ENCODE assay signal across 8 mouse cellular contexts in genomic region chr7:59229183-59229911, GRCm38 (mm10). TPM values are rescaled to one million over a fixed set of nuclear protein-coding genes. Genes with fewer than 3 reads are reported as not detected.
DNase-seq lines count a peak whose midpoint lies in the region; ATAC-seq and TF ChIP-seq lines count a peak whose summit lies in the region.

No protein-coding gene starts in this region.

- no peaks in the 10 kb centered on the region for H3K9me3 ChIP-seq in hindbrain, embryonic 16.5 days (ENCODE audit: control insufficient read depth, low read length)

- H3K4me1 ChIP-seq in kidney, adult 2 months (ENCODE audit: control insufficient read depth, insufficient read depth, low read length), result no peaks in the 10 kb centered on the region; the same call in 1 of the 2 replicates
- H3K4me1 ChIP-seq in hindbrain, embryonic 16.5 days (ENCODE audit: control insufficient read depth, insufficient read depth, low read depth, low read length), result peaks cover 5% of the 10 kb centered on the region; the same call in 1 of the 2 replicates

- peak; percentile 46 for DNase-seq in kidney, adult 2 months
- DNase-seq in kidney, postnatal 4 days, result no peak
- DNase-seq in cerebellum, postnatal 14 days, result peak; percentile 78 to 79
- DNase-seq in frontal cortex, postnatal 36 days (ENCODE audit: low spot score in 2 of 2), result peak; percentile 66 to 70
- DNase-seq in left cerebral cortex, postnatal 4 days, result peak; percentile 63
- DNase-seq in mesoderm, embryonic 11.5 days (ENCODE audit: low read depth, low spot score), result peak; percentile 37
- peak; percentile 65 to 68 for DNase-seq in spleen, postnatal 10 days (ENCODE audit: low spot score in 2 of 2)

- H3K4me2 ChIP-seq in hindbrain, embryonic 16.5 days (ENCODE audit: low read length), result peak overlapping the region; percentile 70

- no peaks in the 10 kb centered on the region for H3K27me3 ChIP-seq in kidney, adult 2 months (replicated peaks; ENCODE audit: control insufficient read depth, insufficient read depth, low read length)
- H3K27me3 ChIP-seq in hindbrain, embryonic 16.5 days (replicated peaks; ENCODE audit: control insufficient read depth, insufficient read depth, low read length), result no peaks in the 10 kb centered on the region

- peak overlapping the region; percentile 88 for H3K4me3 ChIP-seq in kidney, adult 2 months (ENCODE audit: insufficient read depth, low read depth, low read length)
- H3K4me3 ChIP-seq in hindbrain, embryonic 16.5 days (ENCODE audit: low read length), result peak overlapping the region; percentile 97

- peak; percentile 63 for ATAC-seq in hindbrain, embryonic 16.5 days

- no peak for TF ChIP-seq POLR2A in kidney, adult 2 months (IDR thresholded peaks at IDR 0.05; ENCODE audit: low read depth, low read length)

- no peak for TF ChIP-seq CTCF in kidney, adult 2 months (conservative IDR thresholded peaks at IDR 0.05; ENCODE audit: insufficient read depth, insufficient read length, low read depth, low read length)

- H3K36me3 ChIP-seq in kidney, adult 2 months (ENCODE audit: control insufficient read depth, insufficient read depth, low read length), result no peaks in the 10 kb centered on the region
- H3K36me3 ChIP-seq in hindbrain, embryonic 16.5 days (ENCODE audit: control insufficient read depth, insufficient read depth, low read length), result no peaks in the 10 kb centered on the region

- H3K9ac ChIP-seq in hindbrain, embryonic 16.5 days (ENCODE audit: low read depth, low read length), result peak overlapping the region; percentile 99

- H3K27ac ChIP-seq in kidney, adult 2 months (ENCODE audit: insufficient read depth, low read depth, low read length), result peak overlapping the region; percentile 94
- peak overlapping the region; percentile 99 for H3K27ac ChIP-seq in hindbrain, embryonic 16.5 days (ENCODE audit: low read depth, low read length)

- 2% methylated on average over 52 of the region's 52 CpGs for WGBS in kidney, adult 2 months
- WGBS in hindbrain, embryonic 16.5 days, result under 1% methylated on average over 52 of the region's 52 CpGs

- intact Hi-C loops in left cerebral cortex, postnatal 4 days (cut with DNase I), result no loop called here

RNA-seq across cellular contexts. Expression of gene Ube3a, which starts 0.8 kb away (rescaled TPM):
- polyA plus RNA-seq in kidney, adult 2 months (2012; rRNA removed), result 46.8 and 69.5 TPM in 2 replicates
- 166 and 169 TPM in 2 replicates for polyA plus RNA-seq in hindbrain, embryonic 16.5 days (2015; fragmentation: Nextera tagmentation; extraction: Ambion mirVana)
- 100 to 1,000 TPM; 132 to 140 TPM for total RNA-seq in left cerebral cortex, postnatal 4 days (2021)

Comparison
In these comparisons a context has a peak if more than half of its experiments do, and no peak if none do; other contexts are left out.
1. DNase-seq: peak in kidney, adult 2 months (single experiment), cerebellum, postnatal 14 days (2 of 2), frontal cortex, postnatal 36 days (2 of 2), left cerebral cortex, postnatal 4 days (single experiment), mesoderm, embryonic 11.5 days (single experiment) and spleen, postnatal 10 days (2 of 2); none in kidney, postnatal 4 days (0 of 2).